Mouse (Mus musculus): ENCODE data around the gene Srxn1. TPM values are rescaled to one million over a fixed set of nuclear protein-coding genes. Genes with fewer than 3 reads are reported as not detected.

Srxn1 gene
- polyA plus RNA-seq (2014; fragmentation: Illumina TruSeq; extraction: RNeasy Lipid Tissue Mini Kit (QIAGEN cat#74804); ENCODE audit: low read depth, low replicate concordance) = 15.8 TPM

GRCm38 (mm10) chr2:152105318-152106224 lies at the start of gene Srxn1:
Gene Srxn1 (plus strand): TSS chr2:152105516.

GRCm38 (mm10) chr2:152080685-152081541 lies 24.4 kb upstream of the Srxn1 start, which contains the start of gene Scrt2:
Gene Scrt2 (plus strand): TSS chr2:152081529.

GRCm38 (mm10) chr2:152143279-152144157 lies 38.2 kb downstream of the Srxn1 start, which contains the start of gene Tcf15:
Gene Tcf15 (plus strand): TSS chr2:152143561.

Other genes starting within 250 kb of the Srxn1 start
- gene Angpt4, start 194.3 kb upstream of the Srxn1 start, polyA plus RNA-seq (2014; fragmentation: Illumina TruSeq; extraction: RNeasy Lipid Tissue Mini Kit (QIAGEN cat#74804); ENCODE audit: low read depth, low replicate concordance) = not detected
- gene Fam110a, start 125.3 kb upstream of the Srxn1 start, polyA plus RNA-seq (2014; fragmentation: Illumina TruSeq; extraction: RNeasy Lipid Tissue Mini Kit (QIAGEN cat#74804); ENCODE audit: low read depth, low replicate concordance) = 0.32 TPM
- gene Slc52a3, start 109.0 kb upstream of the Srxn1 start, polyA plus RNA-seq (2014; fragmentation: Illumina TruSeq; extraction: RNeasy Lipid Tissue Mini Kit (QIAGEN cat#74804); ENCODE audit: low read depth, low replicate concordance) = 0.19 TPM
- gene Scrt2, start 24.0 kb upstream of the Srxn1 start, polyA plus RNA-seq (2014; fragmentation: Illumina TruSeq; extraction: RNeasy Lipid Tissue Mini Kit (QIAGEN cat#74804); ENCODE audit: low read depth, low replicate concordance) = not detected
- gene Tcf15, start 38.0 kb downstream of the Srxn1 start, polyA plus RNA-seq (2014; fragmentation: Illumina TruSeq; extraction: RNeasy Lipid Tissue Mini Kit (QIAGEN cat#74804); ENCODE audit: low read depth, low replicate concordance) = not detected
- 111 TPM for gene Csnk2a1, start 121.3 kb downstream of the Srxn1 start, polyA plus RNA-seq (2014; fragmentation: Illumina TruSeq; extraction: RNeasy Lipid Tissue Mini Kit (QIAGEN cat#74804); ENCODE audit: low read depth, low replicate concordance)
- gene Tbc1d20, start 188.3 kb downstream of the Srxn1 start, polyA plus RNA-seq (2014; fragmentation: Illumina TruSeq; extraction: RNeasy Lipid Tissue Mini Kit (QIAGEN cat#74804); ENCODE audit: low read depth, low replicate concordance) = 12.4 TPM
- 1.8 TPM for gene Rbck1, start 227.1 kb downstream of the Srxn1 start, polyA plus RNA-seq (2014; fragmentation: Illumina TruSeq; extraction: RNeasy Lipid Tissue Mini Kit (QIAGEN cat#74804); ENCODE audit: low read depth, low replicate concordance)
- gene Trib3, start 238.5 kb downstream of the Srxn1 start, polyA plus RNA-seq (2014; fragmentation: Illumina TruSeq; extraction: RNeasy Lipid Tissue Mini Kit (QIAGEN cat#74804); ENCODE audit: low read depth, low replicate concordance) = 0.61 TPM

Measured in liver, adult 10 weeks (tissue).